Mouse (Mus musculus) cerebellum, postnatal 14 days (tissue): ENCODE data around the gene Pcca.

Experiments used
- DNase-seq, 2 experiments: peaks; one replicate each; pipeline ENCODE4 v3.0.0; 2021; ENCODE audit warnings: mixed read lengths in 2 of 2

Gene Pcca

DNA sequence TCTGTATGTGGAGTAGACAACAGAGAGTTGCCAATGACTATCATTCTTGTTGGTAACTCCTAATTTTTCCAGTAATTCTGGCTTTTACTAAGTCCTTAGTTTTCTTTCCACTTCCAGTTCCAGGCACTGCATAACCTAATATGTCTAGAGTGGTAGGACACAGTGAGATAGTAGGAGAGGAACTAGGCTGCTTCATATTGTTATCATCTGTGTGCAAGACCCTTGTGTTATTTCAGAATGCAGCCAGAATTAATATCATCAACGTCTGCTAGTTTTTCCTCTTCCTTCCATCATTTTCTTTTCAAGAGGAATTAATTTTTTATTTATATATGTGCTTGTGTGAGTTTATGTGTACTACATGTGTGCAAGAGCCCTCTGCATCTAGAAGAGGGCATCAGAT lies 114.1 kb downstream of the Pcca start:
- DNase-seq: no peak

DNA sequence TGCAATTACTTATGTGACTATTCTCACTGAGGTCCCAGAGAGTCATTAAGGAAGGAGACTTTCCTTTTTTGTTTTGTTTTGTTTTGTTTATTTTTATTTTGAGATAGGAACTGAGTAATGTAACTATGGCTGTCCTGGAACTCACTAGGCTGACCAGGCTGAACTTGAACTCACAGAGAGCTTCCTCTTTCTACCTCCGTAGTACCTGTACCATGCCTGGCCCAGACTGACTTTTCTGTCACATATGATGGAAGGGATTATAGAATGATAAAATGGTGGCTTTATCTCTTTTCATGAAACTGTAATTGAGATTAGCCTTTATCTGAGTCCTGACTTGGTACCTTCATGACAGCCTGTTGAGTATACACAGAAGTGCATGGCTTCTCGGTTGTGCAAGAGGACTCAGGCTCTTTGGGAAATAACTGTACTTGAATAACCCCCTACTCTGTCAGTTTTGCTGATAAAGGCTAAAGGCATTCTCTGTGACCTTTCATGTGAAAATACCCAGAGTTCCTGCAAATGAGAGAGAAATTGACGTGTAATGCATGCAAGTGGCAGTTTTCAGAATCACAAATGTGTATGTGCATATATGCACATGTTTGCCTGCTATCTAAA lies 115.3 kb downstream of the Pcca start:
- DNase-seq: no peak

DNA sequence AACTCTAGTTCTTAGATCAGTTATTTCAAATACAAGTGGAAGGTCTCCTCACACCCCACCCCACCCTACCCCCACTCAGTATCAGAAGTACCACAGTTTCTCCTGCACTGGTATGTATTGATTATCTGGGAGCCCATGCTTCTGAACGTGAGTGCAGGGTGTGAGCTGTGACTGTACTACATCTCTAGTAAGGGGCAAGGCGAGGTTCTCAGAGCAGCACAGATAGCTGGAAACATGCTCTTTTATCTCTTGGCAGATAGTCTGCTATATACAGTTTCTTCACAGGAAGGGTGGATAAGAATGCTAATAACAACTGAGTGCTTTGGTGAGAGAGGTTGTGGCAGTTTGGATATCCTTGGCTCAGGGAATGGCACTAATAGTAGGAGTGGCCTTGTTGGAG lies 117.6 kb downstream of the Pcca start:
- no peak for DNase-seq

DNA sequence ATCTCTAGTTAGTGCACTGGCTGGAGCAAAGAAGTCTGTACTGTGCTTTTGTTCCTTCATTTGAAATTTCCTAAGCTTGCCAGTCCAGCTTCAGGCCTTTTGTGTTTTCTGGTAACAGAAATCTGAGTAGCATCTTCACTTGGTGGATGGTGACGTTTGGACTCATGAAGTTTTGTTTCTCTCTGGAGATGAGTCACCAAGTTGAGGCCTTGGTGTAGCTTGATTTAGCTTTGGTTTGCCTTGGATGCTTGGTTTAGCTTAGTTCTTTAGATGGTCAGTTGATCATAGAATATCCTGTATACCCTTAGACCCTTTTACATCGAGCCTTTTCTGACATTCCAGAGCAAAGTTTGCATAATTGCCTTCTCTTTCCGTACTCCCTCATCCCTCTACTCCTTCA lies 141.5 kb downstream of the Pcca start:
- no peak for DNase-seq

DNA sequence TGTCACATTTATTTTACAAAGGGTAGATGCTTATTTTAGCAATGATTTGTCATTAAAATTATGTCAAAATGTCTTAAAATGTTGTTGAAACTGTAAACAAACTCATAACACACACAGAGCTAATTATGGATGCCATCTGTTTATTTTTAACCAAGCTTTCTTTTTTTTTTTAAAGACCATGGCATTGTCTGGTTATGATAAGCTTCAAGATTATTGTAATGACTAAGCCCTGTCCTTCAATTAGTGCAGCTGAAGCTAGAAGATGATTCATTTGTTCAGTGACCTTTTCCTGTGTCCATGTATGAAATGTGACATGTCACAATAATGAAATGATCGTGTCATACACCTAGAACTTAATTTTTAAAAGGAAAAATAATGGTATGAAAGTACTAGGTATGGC lies 149.5 kb downstream of the Pcca start:
- no peak for DNase-seq

DNA sequence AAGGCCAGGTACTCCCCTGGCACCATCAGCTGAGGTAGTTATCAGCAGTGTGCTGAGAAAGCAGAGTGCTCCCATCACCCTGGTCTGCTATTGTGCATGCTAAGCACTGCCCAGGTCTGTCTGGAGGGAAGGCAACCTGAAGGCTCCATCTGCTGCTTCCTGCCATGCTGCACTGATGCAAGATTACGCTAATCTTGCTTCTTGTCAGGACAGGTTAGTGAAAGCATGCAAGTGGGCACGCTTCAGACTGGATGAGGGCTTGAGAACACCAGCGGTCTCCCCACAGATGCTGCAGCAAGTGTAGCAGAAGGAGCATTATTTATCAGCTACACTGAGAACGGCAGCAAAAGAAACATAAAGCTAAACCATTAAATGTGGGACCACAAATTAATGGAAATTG lies 150.1 kb downstream of the Pcca start:
- peak; percentile 66 to 72 for DNase-seq

DNA sequence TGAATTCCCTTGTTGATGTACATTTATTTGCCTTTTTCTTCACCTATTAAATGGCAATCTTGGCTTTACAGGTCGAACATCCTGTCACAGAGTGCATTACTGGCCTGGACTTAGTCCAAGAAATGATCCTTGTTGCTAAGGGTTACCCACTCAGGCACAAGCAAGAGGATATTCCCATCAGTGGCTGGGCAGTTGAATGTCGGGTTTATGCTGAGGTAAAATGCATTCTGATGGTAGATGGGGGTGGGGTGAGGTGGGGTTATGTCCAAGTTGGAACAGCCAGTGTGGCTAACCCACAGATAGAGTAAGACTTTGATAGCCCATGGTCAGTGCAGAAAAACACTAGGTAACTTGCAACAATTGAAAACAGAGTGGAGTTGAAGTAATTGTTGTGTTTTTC lies 150.7 kb downstream of the Pcca start:
- peak; percentile 56 to 65 for DNase-seq

DNA sequence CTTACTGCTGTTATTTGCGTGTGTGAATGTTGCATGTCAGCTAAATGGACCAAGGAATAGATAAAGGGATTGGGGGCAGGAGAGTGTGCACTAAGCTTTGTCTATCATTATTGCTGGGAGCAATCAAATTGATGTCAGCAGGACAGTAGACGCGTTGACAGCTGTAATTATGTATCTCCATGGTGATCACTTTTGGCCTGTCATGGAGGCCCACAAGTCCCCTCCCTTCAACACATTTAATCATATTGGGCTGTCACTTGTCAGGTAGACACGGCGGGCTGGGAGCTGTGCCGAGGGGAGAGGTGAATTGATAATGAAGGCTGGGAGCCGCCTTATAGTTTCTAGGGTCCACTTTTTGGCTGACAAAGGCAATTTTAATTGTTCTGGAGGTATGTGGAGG lies 153.3 kb downstream of the Pcca start:
- DNase-seq: no peak

DNA sequence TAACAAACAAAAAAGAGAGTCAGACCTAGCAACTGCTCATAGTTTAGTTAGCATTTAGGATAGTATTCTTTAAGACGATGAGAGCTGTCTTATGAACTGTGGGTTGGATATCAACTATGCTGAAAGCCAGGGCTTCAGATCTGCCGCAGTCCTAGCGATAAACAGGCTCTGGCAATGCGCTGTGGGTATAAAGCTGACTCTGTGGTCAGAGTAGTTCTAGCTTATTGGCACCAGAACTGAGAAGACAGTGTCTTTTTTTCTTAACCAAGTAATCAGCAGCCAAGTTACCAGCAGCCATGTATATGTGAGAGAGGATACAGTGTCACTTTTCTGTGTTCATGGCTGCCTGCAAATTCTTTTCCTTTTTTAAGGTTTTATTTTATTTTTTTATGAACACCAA lies 154.3 kb downstream of the Pcca start:
- DNase-seq: no peak

DNA sequence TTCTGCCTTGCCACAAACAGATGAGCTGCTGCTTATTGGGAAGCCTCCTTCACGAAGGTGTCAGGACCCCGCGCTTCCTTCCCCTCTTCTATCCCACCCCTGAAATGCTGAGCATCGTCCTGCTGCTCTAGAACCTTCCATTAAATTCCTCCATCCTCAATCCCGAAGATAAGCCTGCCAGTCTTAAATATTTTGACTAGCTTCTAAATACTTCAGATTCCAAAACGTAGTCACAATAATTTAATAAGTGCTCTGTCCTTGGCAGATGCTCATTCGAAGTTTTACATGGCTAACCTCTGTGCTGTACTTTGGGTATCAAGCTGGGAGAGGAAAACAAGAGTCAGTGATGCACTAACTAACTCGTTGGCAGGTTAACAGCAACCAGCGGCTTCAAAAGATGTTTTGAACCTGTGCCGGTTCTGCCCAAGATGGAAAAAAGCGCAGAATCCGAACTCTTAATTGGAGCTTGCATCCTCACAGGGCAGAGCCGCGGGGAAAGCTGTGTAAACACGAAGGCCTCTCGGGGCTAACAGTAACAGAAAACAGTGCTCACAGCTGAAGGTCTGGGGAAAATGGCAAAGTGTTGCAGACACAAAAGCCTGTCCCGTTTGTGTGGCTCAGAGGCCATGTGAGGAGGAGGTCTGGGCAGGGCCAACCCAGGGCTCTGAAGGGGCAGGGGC lies 155.2 kb downstream of the Pcca start:
- DNase-seq: no peak

DNA sequence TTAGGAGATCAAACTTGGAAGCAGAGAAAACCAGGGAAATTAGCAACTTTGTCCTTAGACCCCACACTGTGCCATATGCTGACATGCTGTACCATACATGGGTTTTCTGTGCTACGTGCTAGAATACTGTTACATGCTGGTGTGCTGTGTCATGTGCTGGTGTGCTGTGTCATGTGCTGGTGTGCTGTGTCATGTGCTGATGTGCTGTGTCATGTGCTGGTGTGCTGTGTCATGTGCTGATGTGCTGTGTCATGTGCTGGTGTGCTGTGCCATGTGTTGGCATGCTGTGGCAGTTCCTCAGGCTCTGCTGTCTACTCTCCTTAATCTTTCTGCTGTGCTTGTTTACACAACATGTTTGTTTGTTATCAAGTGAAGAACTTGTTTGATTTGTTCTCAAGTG lies 157.4 kb downstream of the Pcca start:
- DNase-seq: no peak

DNA sequence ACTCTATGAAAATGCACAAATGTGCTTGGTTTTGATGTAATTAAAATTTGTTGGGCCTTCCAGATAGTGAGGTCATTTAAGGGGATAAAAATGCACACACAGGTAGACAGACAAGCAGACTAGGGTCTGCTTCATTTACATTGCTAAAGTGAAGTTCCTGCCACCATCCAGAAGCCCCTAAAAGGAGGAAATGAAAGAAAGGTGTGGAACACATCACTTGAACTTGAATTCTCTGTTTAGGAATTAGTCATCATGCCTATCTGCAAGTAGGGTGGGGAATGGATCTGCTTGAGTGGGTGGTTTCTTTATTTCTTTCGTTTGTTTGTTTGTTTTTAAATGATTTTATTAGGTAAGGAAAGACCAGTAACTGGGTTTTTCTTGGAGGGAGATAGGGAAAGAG lies 166.2 kb downstream of the Pcca start:
- DNase-seq: no peak

DNA sequence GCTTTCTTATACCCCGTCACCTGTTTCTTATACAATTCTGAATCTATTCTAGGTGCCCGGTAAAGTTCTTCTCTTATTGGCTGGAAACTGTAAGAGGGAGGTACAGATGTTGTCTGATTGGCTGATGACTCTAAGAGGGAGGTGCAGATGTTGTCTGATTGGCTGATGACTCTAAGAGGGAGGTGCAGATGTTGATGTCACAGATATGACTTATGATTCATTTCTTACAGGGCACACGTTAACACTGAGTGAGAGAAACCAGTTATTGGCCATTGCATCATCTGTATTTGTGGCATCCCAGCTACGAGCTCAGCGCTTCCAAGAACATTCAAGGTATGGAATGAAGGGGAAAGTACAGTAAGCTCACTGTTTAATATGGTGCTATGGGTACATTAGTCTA lies 179.7 kb downstream of the Pcca start:
- no peak for DNase-seq

DNA sequence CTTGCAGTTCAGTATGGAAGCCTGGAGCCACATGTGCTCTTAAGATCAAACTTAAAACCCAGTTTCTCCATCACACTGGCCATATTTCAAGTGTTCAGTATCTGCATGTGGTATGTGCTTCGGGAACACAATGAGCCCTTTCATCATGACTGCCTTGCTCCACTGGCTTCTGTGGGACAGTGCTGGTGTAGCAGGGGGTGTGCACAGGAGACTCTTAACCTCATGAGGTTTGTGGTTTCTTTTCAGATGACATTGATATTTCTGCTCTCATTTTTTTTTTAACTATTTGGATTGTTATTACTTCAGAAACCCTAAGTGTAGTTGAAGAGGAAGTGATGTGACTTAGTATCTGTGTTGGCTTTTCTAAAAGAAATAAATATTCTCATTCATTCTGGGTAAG lies 180.8 kb downstream of the Pcca start:
- no peak for DNase-seq

DNA sequence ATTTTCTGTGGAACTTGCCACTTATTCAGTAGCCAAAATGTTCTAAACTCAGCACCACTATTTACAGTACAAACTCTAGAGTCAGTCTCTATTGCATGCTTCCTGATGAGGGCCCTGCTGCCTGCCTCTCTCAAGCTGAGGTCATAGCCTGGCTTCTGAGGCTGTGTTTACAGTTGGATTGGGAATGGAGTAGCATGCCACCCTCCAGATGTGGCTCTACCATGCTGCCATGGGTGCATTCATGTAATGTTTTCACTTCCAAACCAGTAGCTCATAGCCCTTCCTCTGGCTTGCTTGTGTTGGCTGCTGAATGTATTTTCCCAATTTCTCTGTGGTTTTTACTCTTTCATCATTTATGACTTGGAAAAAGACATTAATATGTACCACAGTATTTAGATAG lies 181.9 kb downstream of the Pcca start:
- DNase-seq: no peak

DNA sequence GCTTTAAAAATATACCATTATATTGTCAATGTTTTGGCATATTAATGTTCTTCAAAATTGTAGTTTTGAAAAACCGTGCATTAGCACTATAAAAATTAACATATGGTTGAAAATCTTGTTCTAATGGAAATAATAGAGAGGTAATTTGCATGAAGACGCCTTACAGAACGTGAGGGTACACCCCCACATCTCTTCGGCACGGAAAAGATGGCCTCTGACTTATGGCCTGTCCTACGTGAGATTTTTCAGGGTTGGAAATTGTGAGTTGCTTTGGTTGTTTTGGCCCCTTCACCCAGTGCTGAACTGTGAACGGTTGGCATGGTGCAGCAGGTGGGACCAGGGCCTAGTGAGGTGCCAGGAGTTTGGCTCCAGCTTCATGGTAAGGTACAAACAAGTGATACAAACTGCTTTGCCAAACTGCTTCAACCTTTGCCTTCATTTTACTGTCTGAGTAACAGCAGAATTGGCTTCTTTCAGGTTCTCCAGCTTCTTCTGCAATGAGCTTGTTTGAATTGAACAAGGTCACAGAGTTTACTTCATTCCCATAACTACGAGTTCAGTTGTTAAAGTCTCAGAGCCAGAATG lies 185.5 kb downstream of the Pcca start:
- DNase-seq: no peak

DNA sequence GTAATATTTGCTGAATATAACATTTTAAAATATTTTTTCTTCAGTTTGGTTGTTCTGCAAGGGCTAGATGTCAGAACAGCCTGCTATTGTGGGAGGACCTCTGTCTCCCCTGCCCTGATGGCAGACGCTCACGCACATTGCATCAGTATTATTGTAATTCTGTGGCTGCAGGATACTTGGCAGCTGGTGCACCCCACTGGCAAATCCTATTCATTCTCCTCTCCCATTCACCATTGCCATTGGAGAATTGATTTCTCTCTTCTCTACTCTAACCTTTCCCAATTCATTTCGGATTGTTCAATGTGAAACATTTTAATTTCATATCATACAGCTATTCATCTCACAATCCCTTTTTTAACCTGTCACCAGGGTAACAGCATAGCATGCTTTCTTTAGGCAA lies 186.9 kb downstream of the Pcca start:
- peak; percentile 49 to 56 for DNase-seq

DNA sequence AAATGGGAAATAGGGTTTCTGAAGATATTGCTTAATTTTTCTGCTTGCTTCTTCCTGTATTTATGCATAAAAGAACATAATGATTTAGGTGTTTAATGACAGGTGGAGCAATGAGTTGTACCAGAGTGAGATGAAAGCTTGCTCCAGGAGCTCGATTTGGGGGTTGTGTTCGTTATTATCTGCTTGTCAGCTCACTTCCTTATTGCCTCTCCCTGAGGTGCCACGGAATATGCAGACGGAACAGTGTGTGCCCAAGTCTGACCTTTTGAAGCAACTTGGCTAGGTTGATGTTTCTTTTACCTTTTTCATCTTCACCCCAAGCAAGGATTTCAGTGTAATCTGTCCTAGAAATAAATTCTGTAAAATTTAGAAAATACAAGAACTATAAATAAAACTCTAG lies 187.6 kb downstream of the Pcca start:
- peak in 1 of 2 experiments; percentile 36 for DNase-seq

DNA sequence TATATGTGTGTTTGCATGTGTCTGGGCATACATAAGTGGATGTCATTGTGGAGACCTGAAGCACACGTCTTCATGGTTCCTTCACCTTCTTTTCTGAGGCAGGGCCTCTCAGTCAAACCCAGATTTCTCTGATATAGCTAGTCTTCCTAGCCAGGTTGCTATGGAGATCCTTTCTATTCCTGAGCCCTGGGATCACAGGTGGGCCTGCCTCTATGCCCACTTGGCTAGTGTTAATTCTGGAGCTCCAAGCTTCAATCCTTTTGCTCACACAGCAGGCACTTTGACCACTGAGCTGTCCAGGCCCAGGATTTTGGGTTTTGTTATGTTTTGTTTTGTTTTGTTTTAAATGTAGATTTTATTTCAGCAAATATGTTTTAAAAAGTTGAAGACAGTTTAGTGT lies 192.3 kb downstream of the Pcca start:
- DNase-seq: peak; percentile 60 to 75

DNA sequence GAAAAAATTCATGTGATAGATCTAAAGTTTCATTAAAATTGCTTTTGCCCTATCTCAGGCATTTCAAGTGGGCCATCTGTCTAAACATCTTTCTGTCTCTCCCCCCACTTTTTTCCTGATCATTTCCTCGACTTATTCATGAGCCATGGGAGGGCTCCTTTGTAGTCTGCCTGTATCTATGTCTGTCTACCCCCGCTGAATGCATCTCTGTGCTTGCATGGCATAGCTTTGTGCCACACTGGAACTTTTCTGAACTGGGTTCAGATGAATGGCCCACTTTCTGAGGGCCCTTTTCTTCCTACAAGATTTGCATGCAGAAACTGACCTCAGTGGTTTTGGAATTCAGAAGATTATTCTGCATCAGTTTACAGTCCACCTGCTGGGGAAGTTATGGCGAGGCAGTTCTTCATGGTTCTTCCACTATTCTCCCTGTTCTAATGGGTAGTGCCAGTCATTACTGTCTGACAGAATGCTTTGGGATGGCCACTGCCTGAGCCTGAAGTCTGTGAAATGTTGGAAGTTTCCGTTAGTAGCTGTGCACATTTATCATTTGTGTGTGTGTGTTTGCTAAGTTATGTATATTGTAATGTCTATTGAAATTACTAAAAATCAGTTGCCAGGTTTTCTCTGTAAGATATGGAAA lies 195.4 kb downstream of the Pcca start:
- DNase-seq: no peak

DNA sequence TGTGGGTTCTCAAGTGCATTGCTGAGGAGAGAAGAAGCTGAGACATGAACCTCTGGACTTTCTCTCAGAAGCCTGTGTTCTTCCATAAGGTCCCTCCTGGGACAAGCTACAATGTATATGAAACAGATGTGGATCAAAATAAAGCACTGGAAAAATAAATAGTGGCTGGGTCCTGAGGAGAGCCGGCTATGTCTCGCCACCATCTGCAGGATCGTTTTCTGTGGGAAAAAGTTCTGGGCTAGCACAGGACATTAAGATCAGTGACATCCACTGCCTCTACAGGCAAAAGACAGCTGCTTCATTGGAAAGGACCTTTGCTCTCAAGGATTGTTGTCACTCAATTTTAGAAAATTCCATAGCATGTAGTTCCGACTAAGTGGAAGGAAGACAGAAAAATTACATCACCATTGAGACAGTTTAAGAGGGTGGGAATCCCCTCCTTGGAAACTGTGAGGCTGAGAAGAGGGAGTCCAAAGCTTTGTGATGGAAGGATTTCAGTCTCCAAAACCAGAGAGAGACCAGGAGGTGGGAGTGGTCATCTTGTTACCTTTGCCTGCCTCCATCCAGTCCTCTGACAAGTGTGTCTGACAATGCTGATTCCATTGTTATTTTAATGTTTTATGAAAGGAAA lies 196.9 kb downstream of the Pcca start:
- no peak for DNase-seq

DNA sequence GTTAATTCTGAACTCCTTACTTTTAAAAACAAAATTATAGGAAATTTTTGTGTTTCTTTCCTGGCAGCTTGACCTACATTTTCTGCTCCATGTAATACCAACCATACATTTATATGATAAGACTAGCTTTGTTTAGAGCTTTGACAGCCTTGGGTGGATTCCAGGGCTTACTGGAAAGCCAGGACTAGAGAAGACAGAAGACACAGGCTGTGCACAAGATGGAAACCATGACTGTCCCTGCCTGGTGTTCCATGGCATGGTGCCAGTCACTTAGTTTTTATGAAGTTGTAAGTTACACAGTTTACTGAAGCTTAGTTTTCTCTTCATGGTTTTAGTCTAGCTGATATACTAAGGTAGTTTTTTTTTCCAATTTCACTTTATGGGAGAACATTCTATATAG lies 202.7 kb downstream of the Pcca start:
- peak; percentile 35 to 42 for DNase-seq
